Mouse (Mus musculus): ENCODE results near the gene Amfr. TPM values are rescaled to one million over a fixed set of nuclear protein-coding genes. Genes with fewer than 3 reads are reported as not detected.

Gene Amfr
- total RNA-seq (2023; ENCODE audit: inconsistent age): 71.8 to 79.4 TPM (median 78.0 TPM) in 4 replicates

GRCm38 (mm10) chr8:94012013-94012951 lies at the start of gene Amfr:
Gene Amfr, minus strand, starts transcription at chr8:94012842.

GRCm38 (mm10) chr8:94036944-94037524 lies 24.4 kb upstream of the Amfr start, which contains the start of the genes Nudt21 and Ogfod1:
Gene Nudt21, minus strand, starts transcription at chr8:94037031.
Gene Ogfod1, plus strand, starts transcription at chr8:94037198.

Other genes with a start within 250 kb of the Amfr start
- not detected in 4 replicates for gene Gnao1, start 202.9 kb downstream of the Amfr start, total RNA-seq (2023; ENCODE audit: inconsistent age)
- 43.4 to 52.6 TPM (median 48.3 TPM) in 4 replicates for gene Nudt21, start 24.2 kb upstream of the Amfr start, total RNA-seq (2023; ENCODE audit: inconsistent age)
- 13.1 to 20.6 TPM (median 19.4 TPM) in 4 replicates for gene Ogfod1, start 24.4 kb upstream of the Amfr start, total RNA-seq (2023; ENCODE audit: inconsistent age)
- 19.4 to 20.9 TPM (median 20.6 TPM) in 4 replicates for gene Bbs2, start 86.1 kb upstream of the Amfr start, total RNA-seq (2023; ENCODE audit: inconsistent age)
- not detected in 4 replicates for gene Mt4, start 124.4 kb upstream of the Amfr start, total RNA-seq (2023; ENCODE audit: inconsistent age)
- gene Mt3, start 139.8 kb upstream of the Amfr start, total RNA-seq (2023; ENCODE audit: inconsistent age): not detected in 4 replicates
- 1.6 to 2.5 TPM (median 1.7 TPM) in 3 of 4 replicates, not detected in the other for gene Mt2, start 159.8 kb upstream of the Amfr start, total RNA-seq (2023; ENCODE audit: inconsistent age)
- 6.3 to 11.5 TPM (median 8.3 TPM) in 4 replicates for gene Mt1, start 166.2 kb upstream of the Amfr start, total RNA-seq (2023; ENCODE audit: inconsistent age)
- gene Nup93, start 201.7 kb upstream of the Amfr start, total RNA-seq (2023; ENCODE audit: inconsistent age): 30.9 to 35.4 TPM (median 34.1 TPM) in 4 replicates